Mouse (Mus musculus): ENCODE measurements around the gene Vmn1r224.

Gene Vmn1r224

GRCm38 (mm10) chr17:20413846-20414245 lies at the start of gene Vmn1r224:
TSS of gene Vmn1r224 (plus strand) at chr17:20414146.
- no peak for DNase-seq

GRCm38 (mm10) chr17:20399105-20399504 lies 14.8 kb upstream of the Vmn1r224 start:
- DNase-seq, result no peak

GRCm38 (mm10) chr17:20439263-20439662 lies 25.3 kb downstream of the Vmn1r224 start:
- DNase-seq, result no peak

- DNase-seq, result no peak
Observed at GRCm38 (mm10) chr17:20473311-20473710, 59.4 kb downstream of the Vmn1r224 start.
